Mouse (Mus musculus): ENCODE results near the gene Tgfbr2. TPM values are rescaled to one million over a fixed set of nuclear protein-coding genes. Genes with fewer than 3 reads are reported as not detected.

The Tgfbr2 gene
- total and polyA plus RNA-seq, 3 experiments = not detected

GRCm38 (mm10) chr9:116169067-116169466 is 6.1 kb downstream of the Tgfbr2 start:
- Histone ChIP-seq H3K4me1 (ENCODE audit: control insufficient read depth in 1 of 2, insufficient read depth in 2 of 2, low read length in 2 of 2) (no peaks in the 10 kb centered on the region), H3K36me3 (ENCODE audit: control insufficient read depth in 1 of 2, insufficient read depth in 2 of 2, low read length in 2 of 2) (no peaks in the 10 kb centered on the region), H3K27ac (ENCODE audit: control insufficient read depth, low read depth, low read length) (no peak overlapping the region), H3K27me3 (ENCODE audit: control insufficient read depth in 1 of 2, insufficient read depth in 2 of 2, low read length in 2 of 2) (no peaks in the 10 kb centered on the region), H3K79me2 (ENCODE audit: control insufficient read depth, insufficient read depth, low read length, poor library complexity) (no peaks in the 10 kb centered on the region), H3K9ac (ENCODE audit: control insufficient read depth, low read depth, low read length, poor library complexity, severe bottlenecking) (no peak overlapping the region), H3K4me3 (ENCODE audit: control insufficient read depth in 1 of 2, insufficient read depth in 1 of 2, low read depth in 2 of 2, low read length in 2 of 2) (no peak overlapping the region), H3K9me3 (replicated peaks; ENCODE audit: insufficient read depth, low read length) (no peaks in the 10 kb centered on the region)
- DNase-seq (ENCODE audit: low read depth, low spot score) = no peak
- TF ChIP-seq GATA1 (IDR thresholded peaks at IDR 0.05; ENCODE audit: low read depth, low read length) (no peak), HCFC1 (IDR thresholded peaks at IDR 0.05; ENCODE audit: low read depth, low read length) (no peak), ZC3H11A (IDR thresholded peaks at IDR 0.05; ENCODE audit: low read depth, low read length) (no peak), ZNF384 (IDR thresholded peaks at IDR 0.05; ENCODE audit: low read depth, low read length) (no peak), SIN3A (IDR thresholded peaks at IDR 0.05; ENCODE audit: low read length) (no peak), CHD1 (IDR thresholded peaks at IDR 0.05; ENCODE audit: low read depth, low read length) (no peak), RAD21 (IDR thresholded peaks at IDR 0.05; ENCODE audit: low read depth, low read length) (no peak), JUND (IDR thresholded peaks at IDR 0.05; ENCODE audit: low read depth, low read length) (no peak), MYB (IDR thresholded peaks at IDR 0.05; ENCODE audit: low read depth, low read length) (no peak), POLR2AphosphoS5 (IDR thresholded peaks at IDR 0.05; ENCODE audit: borderline replicate concordance, low read depth, low read length) (no peak), MYC (IDR thresholded peaks at IDR 0.05; ENCODE audit: low read depth, low read length) (no peak), USF2 (IDR thresholded peaks at IDR 0.05; ENCODE audit: borderline replicate concordance in 1 of 2, insufficient read depth in 1 of 2, low read depth in 1 of 2, low read length in 2 of 2) (no peak), BHLHE40 (IDR thresholded peaks at IDR 0.05; ENCODE audit: borderline replicate concordance, low read depth, low read length) (no peak), ETS1 (IDR thresholded peaks at IDR 0.05; ENCODE audit: low read depth, low read length) (no peak)

GRCm38 (mm10) chr9:116167304-116167880 is 7.8 kb downstream of the Tgfbr2 start:
- H3K27ac ChIP-seq (ENCODE audit: control insufficient read depth, low read depth, low read length) = no peak overlapping the region
- H3K9ac ChIP-seq (ENCODE audit: control insufficient read depth, low read depth, low read length, poor library complexity, severe bottlenecking) = no peak overlapping the region
- H3K79me2 ChIP-seq (ENCODE audit: control insufficient read depth, insufficient read depth, low read length, poor library complexity) = no peaks in the 10 kb centered on the region
- H3K4me3 ChIP-seq (ENCODE audit: control insufficient read depth in 1 of 2, insufficient read depth in 1 of 2, low read depth in 2 of 2, low read length in 2 of 2) = no peak overlapping the region
- H3K27me3 ChIP-seq (ENCODE audit: control insufficient read depth in 1 of 2, insufficient read depth in 2 of 2, low read length in 2 of 2) = no peaks in the 10 kb centered on the region
- H3K36me3 ChIP-seq (ENCODE audit: control insufficient read depth in 1 of 2, insufficient read depth in 2 of 2, low read length in 2 of 2) = no peaks in the 10 kb centered on the region
- no peaks in the 10 kb centered on the region for H3K4me1 ChIP-seq (ENCODE audit: control insufficient read depth in 1 of 2, insufficient read depth in 2 of 2, low read length in 2 of 2)
- H3K9me3 ChIP-seq (replicated peaks; ENCODE audit: insufficient read depth, low read length) = no peaks in the 10 kb centered on the region
- no peak for DNase-seq (ENCODE audit: low read depth, low spot score)
- TF ChIP-seq ZNF384 (IDR thresholded peaks at IDR 0.05; ENCODE audit: low read depth, low read length) = no peak
- no peak for TF ChIP-seq MYC (IDR thresholded peaks at IDR 0.05; ENCODE audit: low read depth, low read length)

- Histone ChIP-seq H3K27ac (ENCODE audit: control insufficient read depth, low read depth, low read length) (no peak overlapping the region), H3K4me3 (ENCODE audit: control insufficient read depth in 1 of 2, insufficient read depth in 1 of 2, low read depth in 2 of 2, low read length in 2 of 2) (no peak overlapping the region), H3K9me3 (replicated peaks; ENCODE audit: insufficient read depth, low read length) (no peaks in the 10 kb centered on the region), H3K36me3 (ENCODE audit: control insufficient read depth in 1 of 2, insufficient read depth in 2 of 2, low read length in 2 of 2) (no peaks in the 10 kb centered on the region), H3K9ac (ENCODE audit: control insufficient read depth, low read depth, low read length, poor library complexity, severe bottlenecking) (no peak overlapping the region), H3K79me2 (ENCODE audit: control insufficient read depth, insufficient read depth, low read length, poor library complexity) (no peaks in the 10 kb centered on the region), H3K4me1 (ENCODE audit: control insufficient read depth in 1 of 2, insufficient read depth in 2 of 2, low read length in 2 of 2) (no peaks in the 10 kb centered on the region), H3K27me3 (ENCODE audit: control insufficient read depth in 1 of 2, insufficient read depth in 2 of 2, low read length in 2 of 2) (no peaks in the 10 kb centered on the region)
- DNase-seq (ENCODE audit: low read depth, low spot score) = no peak
- TF ChIP-seq ZNF384 (IDR thresholded peaks at IDR 0.05; ENCODE audit: low read depth, low read length) (no peak), KAT2A (conservative IDR thresholded peaks at IDR 0.05; ENCODE audit: low read depth, low read length) (no peak), JUND (IDR thresholded peaks at IDR 0.05; ENCODE audit: low read depth, low read length) (no peak), POLR2AphosphoS2 (IDR thresholded peaks at IDR 0.05; ENCODE audit: low read length) (no peak), ZMIZ1 (IDR thresholded peaks at IDR 0.05; ENCODE audit: low read depth, low read length) (no peak), SMC3 (IDR thresholded peaks at IDR 0.05; ENCODE audit: low read depth, low read length) (no peak), MYB (IDR thresholded peaks at IDR 0.05; ENCODE audit: low read depth, low read length) (no peak), RCOR1 (IDR thresholded peaks at IDR 0.05; ENCODE audit: low read depth, low read length) (no peak), ZKSCAN1 (IDR thresholded peaks at IDR 0.05; ENCODE audit: low read depth, low read length) (no peak), CHD1 (IDR thresholded peaks at IDR 0.05; ENCODE audit: low read depth, low read length) (no peak), TAL1 (IDR thresholded peaks at IDR 0.05; ENCODE audit: low read length) (no peak), ZC3H11A (IDR thresholded peaks at IDR 0.05; ENCODE audit: low read depth, low read length) (no peak), BHLHE40 (IDR thresholded peaks at IDR 0.05; ENCODE audit: borderline replicate concordance, low read depth, low read length) (no peak), TBP (IDR thresholded peaks at IDR 0.05; ENCODE audit: low read depth, low read length) (no peak), GABPA (IDR thresholded peaks at IDR 0.05; ENCODE audit: low read depth, low read length) (no peak), MAFK (IDR thresholded peaks at IDR 0.05; ENCODE audit: borderline replicate concordance, low read depth, low read length) (no peak), POLR2A (IDR thresholded peaks at IDR 0.05; ENCODE audit: control insufficient read depth in 1 of 2, insufficient read depth in 1 of 2, low read depth in 1 of 2, low read length in 2 of 2, poor library complexity in 1 of 2) (no peak)
Measured at GRCm38 (mm10) chr9:116166363-116166762, 8.8 kb downstream of the Tgfbr2 start.
